21 mouse cellular contexts compared by ENCODE assay signal in the genomic region with DNA sequence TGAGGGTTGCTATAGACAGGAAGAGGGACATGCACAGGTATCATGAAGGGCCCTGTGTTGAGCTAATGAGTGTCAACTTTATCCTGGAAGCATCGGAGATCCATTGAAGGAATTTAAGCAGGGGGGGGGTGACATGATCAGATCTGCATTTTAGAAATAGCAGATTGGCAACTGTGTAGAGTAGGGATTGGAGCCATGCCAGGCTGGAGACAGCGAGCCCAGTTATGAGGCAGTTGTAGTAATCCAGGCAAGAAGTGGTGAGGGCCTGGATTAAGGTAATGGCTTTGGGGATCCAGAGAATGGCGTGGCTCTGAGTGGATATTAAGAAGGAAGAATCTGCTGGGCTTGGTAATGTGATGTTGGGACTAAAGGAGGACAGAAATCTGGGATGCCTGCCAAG.
DNase-seq lines count a peak whose midpoint lies in the region; ATAC-seq lines count a peak whose summit lies in the region.
"Had no signal": no experiment of that assay in that cellular context is flagged by ENCODE, and none has a peak within 500 bp of the region (broad histone marks: within the 10 kb centered on the region; RNA-seq: fewer than 3 reads in every experiment).

No protein-coding gene starts in this region.

- no peaks in the 10 kb centered on the region for H3K4me1 ChIP-seq in embryonic facial prominence, embryonic 14.5 days (ENCODE audit: control insufficient read depth, insufficient read depth, low read length)
- H3K4me1 ChIP-seq in embryonic facial prominence, embryonic 10.5 days: no peaks in the 10 kb centered on the region
- H3K4me1 ChIP-seq: embryonic facial prominence, embryonic 12.5 days; forebrain, embryonic 15.5 days; hindbrain, embryonic 15.5 days had no signal

- no peaks in the 10 kb centered on the region for H3K36me3 ChIP-seq in embryonic facial prominence, embryonic 14.5 days (ENCODE audit: control insufficient read depth, insufficient read depth, low read length)
- no peaks in the 10 kb centered on the region for H3K36me3 ChIP-seq in embryonic facial prominence, embryonic 10.5 days (replicated peaks)
- H3K36me3 ChIP-seq: embryonic facial prominence, embryonic 12.5 days; forebrain, embryonic 15.5 days; heart, embryonic 12.5 days; hindbrain, embryonic 10.5 days; hindbrain, embryonic 15.5 days had no signal

- H3K27ac ChIP-seq in embryonic facial prominence, embryonic 14.5 days (replicated peaks; ENCODE audit: low read depth, low read length): no peak overlapping the region
- no peak overlapping the region for H3K27ac ChIP-seq in embryonic facial prominence, embryonic 10.5 days (replicated peaks)
- H3K27ac ChIP-seq: embryonic facial prominence, embryonic 12.5 days; forebrain, embryonic 15.5 days; heart, adult 2 months; hindbrain, embryonic 10.5 days; hindbrain, embryonic 15.5 days had no signal

- no peak for ATAC-seq in embryonic facial prominence, embryonic 14.5 days (ENCODE audit: low read depth)
- ATAC-seq: forebrain, embryonic 15.5 days; intestine, embryonic 16.5 days; Patski had no signal

- H3K27me3 ChIP-seq in embryonic facial prominence, embryonic 14.5 days (replicated peaks; ENCODE audit: control insufficient read depth, insufficient read depth, low read length): no peaks in the 10 kb centered on the region
- H3K27me3 ChIP-seq in embryonic facial prominence, embryonic 10.5 days (replicated peaks; ENCODE audit: low read depth, poor library complexity, severe bottlenecking): no peaks in the 10 kb centered on the region
- H3K27me3 ChIP-seq: CH12.LX; embryonic facial prominence, embryonic 12.5 days; forebrain, embryonic 15.5 days; heart, embryonic 12.5 days; hindbrain, embryonic 15.5 days; Patski had no signal

- H3K9ac ChIP-seq in embryonic facial prominence, embryonic 14.5 days (ENCODE audit: low read depth, low read length): no peak overlapping the region
- H3K9ac ChIP-seq: embryonic facial prominence, embryonic 12.5 days; forebrain, embryonic 15.5 days; heart, embryonic 12.5 days; hindbrain, embryonic 15.5 days had no signal

- no peak overlapping the region for H3K4me3 ChIP-seq in embryonic facial prominence, embryonic 14.5 days (ENCODE audit: low read depth, low read length)
- H3K4me3 ChIP-seq in embryonic facial prominence, embryonic 10.5 days: no peak overlapping the region
- H3K4me3 ChIP-seq: embryonic facial prominence, embryonic 12.5 days; forebrain, embryonic 15.5 days; heart, adult 2 months; heart, embryonic 12.5 days; hindbrain, embryonic 10.5 days; hindbrain, embryonic 15.5 days had no signal

- DNase-seq in embryonic facial prominence, embryonic 14.5 days (ENCODE audit: low spot score): peak; percentile 31
- DNase-seq in embryonic facial prominence, embryonic 10.5 days (ENCODE audit: low spot score): no peak
- peak; percentile 4 for DNase-seq in layer of hippocampus, adult 9-11 months
- DNase-seq in layer of hippocampus, adult 9-10 months (ENCODE audit: low spot score): no peak
- peak; percentile 7 for DNase-seq in right cerebral cortex, postnatal 14 days
- DNase-seq in right cerebral cortex, postnatal 10 days (ENCODE audit: low spot score in 2 of 2): no peak
- DNase-seq: adrenal gland, adult 2 months; adrenal gland, postnatal 25 days; cerebellum, adult 18-20 months; cerebellum, adult 9-11 months; embryo, embryonic 11 days; gastrocnemius, postnatal 10 days; heart, adult 2 months had no signal

- 55% methylated on average over 3 of the region's 3 CpGs for WGBS in embryonic facial prominence, embryonic 14.5 days
- 86% methylated on average over 3 of the region's 3 CpGs for WGBS in embryonic facial prominence, embryonic 10.5 days

- H3K9me3 ChIP-seq in embryonic facial prominence, embryonic 14.5 days (ENCODE audit: control insufficient read depth, low read length): no peaks in the 10 kb centered on the region
- H3K9me3 ChIP-seq in embryonic facial prominence, embryonic 10.5 days: no peaks in the 10 kb centered on the region
- H3K9me3 ChIP-seq: embryonic facial prominence, embryonic 12.5 days; forebrain, embryonic 15.5 days; heart, embryonic 12.5 days; hindbrain, embryonic 10.5 days; hindbrain, embryonic 15.5 days had no signal

- H3K4me2 ChIP-seq in embryonic facial prominence, embryonic 14.5 days (ENCODE audit: low read depth, low read length): no peak overlapping the region
- H3K4me2 ChIP-seq: embryonic facial prominence, embryonic 12.5 days; forebrain, embryonic 15.5 days; heart, embryonic 12.5 days; hindbrain, embryonic 15.5 days had no signal

Comparison
In these comparisons a context has a peak if more than half of its experiments do, and no peak if none do; other contexts are left out.
1. DNase-seq: peak in embryonic facial prominence, embryonic 14.5 days (single experiment), layer of hippocampus, adult 9-11 months (single experiment) and right cerebral cortex, postnatal 14 days (single experiment); none in embryonic facial prominence, embryonic 10.5 days (single experiment), layer of hippocampus, adult 9-10 months (single experiment) and right cerebral cortex, postnatal 10 days (0 of 2).